Mouse (Mus musculus) heart, adult 2 months (tissue): ENCODE data around the gene Tmppe. TPM values are rescaled to one million over a fixed set of nuclear protein-coding genes. Genes with fewer than 3 reads are reported as not detected.

Source experiments
- DNase-seq, 2 experiments: peaks; one replicate each; pipeline ENCODE4 v3.0.0; 2021
- H3K27ac ChIP-seq: fragments of 200-600 bp; 2 replicates; pipeline ENCODE4 v1.8.1; 2022
- H3K27me3 ChIP-seq: fragments of 200-500 bp; 2 replicates; pipeline ENCODE4 v1.6.1; 2012; ENCODE audit warnings: mild to moderate bottlenecking, low read length, inconsistent platforms, mixed read lengths; ENCODE audit not compliant: control insufficient read depth, insufficient read depth
- H3K36me3 ChIP-seq: fragments of 200-500 bp; 2 replicates; pipeline ENCODE4 v1.6.1; 2012; ENCODE audit warnings: low read length, inconsistent platforms; ENCODE audit not compliant: control insufficient read depth, insufficient read depth
- H3K4me1 ChIP-seq: fragments of 200-500 bp; 2 replicates; pipeline ENCODE4 v1.6.1; 2011; ENCODE audit warnings: low read length; ENCODE audit not compliant: control insufficient read depth, insufficient read depth
- H3K4me3 ChIP-seq: fragments of 200-600 bp; 2 replicates; pipeline ENCODE4 v1.8.1; 2022
- H3K79me2 ChIP-seq: fragments of 200-500 bp; replicated peaks from 2 replicates; pipeline ENCODE4 v1.6.1; 2012; ENCODE audit warnings: mild to moderate bottlenecking, inconsistent platforms, low read length, moderate library complexity, mixed read lengths; ENCODE audit not compliant: control insufficient read depth, insufficient read depth
- H3K9ac ChIP-seq: fragments of 200-500 bp; 2 replicates; pipeline ENCODE4 v1.6.1; 2012; ENCODE audit warnings: low read depth, mild to moderate bottlenecking, control low read depth, inconsistent platforms, low read length, mixed read lengths
- CTCF ChIP-seq: fragments of 200-600 bp; IDR thresholded peaks from 2 replicates; pipeline ENCODE4 v1.8.1; 2022; ENCODE audit warnings: antibody characterized with exemption, mild to moderate bottlenecking, moderate library complexity
- EP300 ChIP-seq: fragments of 200-500 bp; IDR thresholded peaks from 2 replicates; pipeline ENCODE4 v1.6.1; 2011; ENCODE audit warnings: low read depth, low read length, control low read depth; ENCODE audit not compliant: insufficient read depth
- POLR2A ChIP-seq: fragments of 200-500 bp; IDR thresholded peaks from 2 replicates; pipeline ENCODE4 v1.6.1; 2011; ENCODE audit warnings: mild to moderate bottlenecking, low read depth, low read length, control low read depth; ENCODE audit not compliant: insufficient read depth
- WGBS: fragments of 180-500 bp; shearing (Covaris S2); methylation state at CpG from one replicate; pipeline ENCODE4 v1.1.7; 2018; 5-methylcytosine and 5-hydroxymethylcytosine counted together
- intact Hi-C: fragments of 180-260 bp; cut with DNase I; formaldehyde crosslinking; loops from one replicate; pipeline ENCODE4 v1.15.1; 2025
- polyA plus RNA-seq: library from polyadenylated mRNA; depleted of rRNA; stranded (reverse); fragments of >200 nt; gene quantifications from 2 replicates; pipeline ENCODE4 v1.2.3, GENCODE M21; 2012
- total RNA-seq, 2 experiments: library from RNA; stranded (reverse); gene quantifications; 2 replicates each; pipeline ENCODE4 v1.2.3; 2021

The Tmppe gene
- total and polyA plus RNA-seq, 3 experiments: 2.7 to 3.9 (median 3.7) TPM

- intact Hi-C loops: no loop called here
- no peak for DNase-seq
- no peak overlapping the region for H3K27ac ChIP-seq
- H3K36me3 ChIP-seq: no peaks in the 10 kb centered on the region
- WGBS: 96% methylated on average over 9 of the region's 9 CpGs
- H3K79me2 ChIP-seq: no peaks in the 10 kb centered on the region
- no peaks in the 10 kb centered on the region for H3K27me3 ChIP-seq
- H3K4me3 ChIP-seq: no peak overlapping the region
- TF ChIP-seq EP300 (no peak), POLR2A (no peak), CTCF (no peak)
- no peak overlapping the region for H3K9ac ChIP-seq
- H3K4me1 ChIP-seq: no peaks in the 10 kb centered on the region
Measured at GRCm38 (mm10) chr9:114442225-114442624, 41.3 kb downstream of the Tmppe start.

- Histone ChIP-seq H3K27ac (no peak overlapping the region), H3K4me1 (no peaks in the 10 kb centered on the region), H3K79me2 (no peaks in the 10 kb centered on the region), H3K9ac (no peak overlapping the region), H3K36me3 (no peaks in the 10 kb centered on the region), H3K4me3 (no peak overlapping the region), H3K27me3 (no peaks in the 10 kb centered on the region)
- no peak for DNase-seq
- 89% methylated on average over 9 of the region's 9 CpGs for WGBS
- TF ChIP-seq EP300: no peak
- no peak for TF ChIP-seq POLR2A
- intact Hi-C loops: no loop called here
Measured at GRCm38 (mm10) chr9:114442893-114443292, 42.0 kb downstream of the Tmppe start.

GRCm38 (mm10) chr9:114443351-114443750 lies 42.4 kb downstream of the Tmppe start:
- TF ChIP-seq POLR2A: no peak
- no peak overlapping the region for H3K27ac ChIP-seq
- no peak overlapping the region for H3K4me3 ChIP-seq
- WGBS: 89% methylated on average over 8 of the region's 8 CpGs
- no peak overlapping the region for H3K9ac ChIP-seq
- H3K36me3 ChIP-seq: no peaks in the 10 kb centered on the region
- intact Hi-C loops: no loop called here
- no peak for DNase-seq
- H3K27me3 ChIP-seq: no peaks in the 10 kb centered on the region
- H3K4me1 ChIP-seq: no peaks in the 10 kb centered on the region
- no peaks in the 10 kb centered on the region for H3K79me2 ChIP-seq

- H3K79me2 ChIP-seq: no peaks in the 10 kb centered on the region
- no peak overlapping the region for H3K27ac ChIP-seq
Measured at GRCm38 (mm10) chr9:114446887-114447286, 46.0 kb downstream of the Tmppe start.

GRCm38 (mm10) chr9:114448700-114449099 lies 47.8 kb downstream of the Tmppe start:
- Histone ChIP-seq H3K4me3 (no peak overlapping the region), H3K36me3 (no peaks in the 10 kb centered on the region), H3K27me3 (no peaks in the 10 kb centered on the region), H3K79me2 (no peaks in the 10 kb centered on the region), H3K27ac (no peak overlapping the region), H3K9ac (no peak overlapping the region), H3K4me1 (no peaks in the 10 kb centered on the region)
- intact Hi-C loops: no loop called here
- no peak for DNase-seq
- WGBS: 83% methylated on average over 5 of the region's 5 CpGs
- TF ChIP-seq POLR2A: no peak
- no peak for TF ChIP-seq EP300
- TF ChIP-seq CTCF: no peak

More at GRCm38 (mm10) chr9:114446887-114447286, 46.0 kb downstream of the Tmppe start:
- no peak for DNase-seq
- no peaks in the 10 kb centered on the region for H3K4me1 ChIP-seq
- no peaks in the 10 kb centered on the region for H3K27me3 ChIP-seq
- H3K36me3 ChIP-seq: no peaks in the 10 kb centered on the region
- WGBS: 84% methylated on average over 8 of the region's 8 CpGs
- H3K9ac ChIP-seq: no peak overlapping the region
- H3K4me3 ChIP-seq: no peak overlapping the region
- intact Hi-C loops: no loop called here
- TF ChIP-seq EP300 (no peak), CTCF (no peak), POLR2A (no peak)

GRCm38 (mm10) chr9:114449120-114449754 lies 48.3 kb downstream of the Tmppe start:
- H3K4me3 ChIP-seq: no peak overlapping the region
- no peaks in the 10 kb centered on the region for H3K36me3 ChIP-seq
- TF ChIP-seq CTCF (no peak), EP300 (no peak), POLR2A (no peak)
- H3K27ac ChIP-seq: no peak overlapping the region
- H3K9ac ChIP-seq: no peak overlapping the region
- no peak for DNase-seq
- H3K4me1 ChIP-seq: no peaks in the 10 kb centered on the region
- no peaks in the 10 kb centered on the region for H3K27me3 ChIP-seq
- intact Hi-C loops: no loop called here
- no peaks in the 10 kb centered on the region for H3K79me2 ChIP-seq
- WGBS: 85% methylated on average over 13 of the region's 13 CpGs
